Mouse (Mus musculus) kidney, embryonic 15.5 days (tissue): ENCODE data around the gene Ifna5. TPM values are rescaled to one million over a fixed set of nuclear protein-coding genes. Genes with fewer than 3 reads are reported as not detected.
"Not testable (repeated sequence)": the region's sequence is repeated elsewhere in the genome, so short reads cannot be mapped to it uniquely, and the experiment has no call there.

Source experiments
- ATAC-seq: fragments of 200-750 bp; cut with Nextera tagmentation; replicated peaks from 2 replicates; pipeline ENCODE4 v1.8.0; 2017; ENCODE audit warnings: moderate TSS enrichment; ENCODE audit not compliant: low FRiP score
- H3K27ac ChIP-seq: fragments of 300-500 bp; sonication (generic); 2 replicates; pipeline ENCODE4 v1.5.1; 2015; ENCODE audit warnings: mild to moderate bottlenecking, inconsistent platforms
- H3K27me3 ChIP-seq: fragments of 300-500 bp; sonication (generic); 2 replicates; pipeline ENCODE4 v1.6.1; 2015; ENCODE audit warnings: inconsistent platforms
- H3K36me3 ChIP-seq: fragments of 300-500 bp; sonication (generic); 2 replicates; pipeline ENCODE4 v1.6.1; 2015; ENCODE audit warnings: inconsistent platforms
- H3K4me1 ChIP-seq: fragments of 300-500 bp; sonication (generic); 2 replicates; pipeline ENCODE4 v1.6.1; 2015; ENCODE audit warnings: inconsistent platforms
- H3K4me2 ChIP-seq: fragments of 300-500 bp; sonication (generic); 2 replicates; pipeline ENCODE4 v1.6.1; 2015; ENCODE audit warnings: moderate library complexity, mild to moderate bottlenecking, inconsistent platforms
- H3K4me3 ChIP-seq: fragments of 300-500 bp; sonication (generic); replicated peaks from 2 replicates; pipeline ENCODE4 v1.5.1; 2015; ENCODE audit warnings: mild to moderate bottlenecking, inconsistent platforms
- H3K9ac ChIP-seq: fragments of 300-500 bp; sonication (generic); 2 replicates; pipeline ENCODE4 v1.6.1; 2015; ENCODE audit warnings: mild to moderate bottlenecking, inconsistent platforms
- H3K9me3 ChIP-seq: fragments of 300-500 bp; sonication (generic); replicated peaks from 2 replicates; pipeline ENCODE4 v1.6.1; 2016; ENCODE audit warnings: inconsistent platforms
- WGBS: fragments of 180-500 bp; shearing (Covaris S2); methylation state at CpG from one replicate; pipeline ENCODE4 v1.1.7; 2015; ENCODE audit warnings: mixed read lengths; 5-methylcytosine and 5-hydroxymethylcytosine counted together
- polyA plus RNA-seq: library from polyadenylated mRNA; unstranded; fragments of >200 nt; fragmentation: Nextera tagmentation; extraction: Ambion mirVana; gene quantifications from 2 replicates; pipeline ENCODE4 v1.2.1, GENCODE M21; 2015

The Ifna5 gene
- polyA plus RNA-seq, 1 experiment from 2014 or later = not detected

DNA sequence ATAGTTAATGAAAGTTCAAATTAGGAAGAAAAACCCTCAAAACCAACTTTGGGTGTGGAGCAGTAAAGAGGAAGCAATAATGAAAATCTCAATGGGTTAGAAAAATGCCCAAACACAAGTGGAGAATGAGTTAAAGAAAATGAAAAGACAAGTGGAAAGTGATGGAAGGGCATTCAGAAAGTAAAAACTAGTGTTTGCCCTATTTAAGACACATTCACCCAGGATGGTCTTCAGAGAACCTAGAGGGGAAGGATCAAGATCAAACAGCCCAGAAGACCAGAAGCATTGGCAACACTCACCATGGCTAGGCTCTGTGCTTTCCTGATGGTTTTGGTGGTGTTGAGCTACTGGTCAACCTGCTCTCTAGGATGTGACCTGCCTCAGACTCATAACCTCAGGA, 8.2 kb upstream of the Ifna5 start, which contains the start of gene Ifna6:
Ifna6 (plus strand) TSS at position 301 of the 400 bp plus-strand sequence.
- not testable (repeated sequence) for H3K27ac ChIP-seq, H3K36me3 ChIP-seq, H3K4me1 ChIP-seq, H3K9me3 ChIP-seq, H3K4me2 ChIP-seq, H3K27me3 ChIP-seq, ATAC-seq, H3K9ac ChIP-seq, H3K4me3 ChIP-seq

DNA sequence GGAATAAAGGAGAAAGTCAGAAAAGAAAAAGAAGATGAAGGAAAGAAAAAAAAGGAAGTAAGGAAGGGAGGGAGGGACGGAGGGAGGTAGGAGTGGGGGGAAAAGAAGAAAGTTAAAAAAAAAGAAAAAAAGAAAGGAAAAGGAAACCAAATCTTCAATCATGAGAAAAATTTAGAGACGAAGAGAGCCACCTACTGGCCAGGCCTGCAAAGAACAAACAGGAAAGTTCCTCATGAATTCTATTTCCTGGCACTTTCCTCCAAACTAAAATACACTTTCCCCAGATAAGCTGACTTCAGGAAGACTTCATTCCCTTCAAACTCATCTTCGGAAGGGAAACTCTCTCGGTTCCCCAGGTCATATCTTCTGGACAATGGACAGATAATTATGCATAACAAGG, 4.8 kb upstream of the Ifna5 start:
- Histone ChIP-seq H3K36me3 (no peaks in the 10 kb centered on the region), H3K27me3 (no peaks in the 10 kb centered on the region; the same call in 1 of the 2 replicates), H3K27ac (no peak overlapping the region), H3K4me3 (no peak overlapping the region), H3K9ac (no peak overlapping the region), H3K4me1 (no peaks in the 10 kb centered on the region), H3K4me2 (no peak overlapping the region), H3K9me3 (no peaks in the 10 kb centered on the region)
- 33% methylated on average over 4 of the region's 4 CpGs for WGBS
- no peak for ATAC-seq

DNA sequence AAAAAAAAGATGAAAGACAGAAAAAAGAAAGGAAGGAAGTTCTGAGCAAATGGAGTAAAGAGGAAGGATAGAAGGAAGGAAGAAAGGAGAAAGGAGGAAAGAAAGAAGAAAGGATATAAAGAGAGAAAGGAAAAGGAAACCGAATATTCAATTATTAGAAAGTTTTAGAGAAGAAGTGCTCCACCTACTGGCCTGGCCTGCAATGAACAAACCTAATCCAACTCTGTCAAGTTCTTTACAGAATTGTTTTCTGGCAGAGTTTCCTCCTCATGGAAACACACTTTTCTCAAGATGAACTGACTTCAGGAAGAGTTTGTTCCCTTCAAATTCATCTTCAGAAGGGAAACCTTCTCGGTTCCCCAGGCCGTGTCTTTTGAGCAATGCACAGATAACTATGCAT, 3.5 kb downstream of the Ifna5 start:
- Histone ChIP-seq H3K4me1 (no peaks in the 10 kb centered on the region), H3K27ac (no peak overlapping the region), H3K4me3 (no peak overlapping the region), H3K4me2 (no peak overlapping the region), H3K9ac (no peak overlapping the region), H3K9me3 (no peaks in the 10 kb centered on the region), H3K27me3 (no peaks in the 10 kb centered on the region), H3K36me3 (no peaks in the 10 kb centered on the region)
- ATAC-seq = no peak
- 38% methylated on average over 3 of the region's 3 CpGs for WGBS

DNA sequence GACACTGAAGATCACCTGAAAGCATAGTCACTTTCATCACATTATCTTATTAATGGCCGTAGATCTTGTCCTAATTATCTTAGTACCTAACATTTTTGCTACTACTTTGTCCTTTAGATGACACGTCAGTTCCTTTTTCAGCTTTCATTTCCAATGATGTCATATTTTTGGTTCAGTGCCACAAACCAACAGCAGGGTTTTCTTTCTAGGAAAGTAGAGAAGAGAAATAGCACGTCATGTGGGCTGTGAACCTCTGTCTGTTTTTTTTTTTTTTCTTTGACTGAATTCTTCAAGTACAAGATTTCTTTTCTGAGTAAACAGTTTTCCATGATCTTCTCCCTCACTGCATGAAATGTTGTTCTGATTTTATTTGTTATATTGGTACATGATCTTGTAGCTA, 4.7 kb downstream of the Ifna5 start:
- Histone ChIP-seq H3K4me3 (no peak overlapping the region), H3K27me3 (no peaks in the 10 kb centered on the region), H3K9ac (no peak overlapping the region), H3K4me2 (no peak overlapping the region), H3K9me3 (no peaks in the 10 kb centered on the region), H3K4me1 (no peaks in the 10 kb centered on the region), H3K27ac (no peak overlapping the region), H3K36me3 (no peaks in the 10 kb centered on the region)
- WGBS = 79% methylated on average over 3 of the region's 3 CpGs
- no peak for ATAC-seq

GRCm38 (mm10) chr4:88841438-88841911, 6.2 kb downstream of the Ifna5 start, which contains the start of gene Ifna4:
Gene Ifna4, plus strand, starts transcription at chr4:88841861.
- no peaks in the 10 kb centered on the region for H3K9me3 ChIP-seq
- no peak within 1 kb of the TSS for H3K27ac ChIP-seq
- no peaks in the 10 kb centered on the region for H3K4me1 ChIP-seq
- H3K4me3 ChIP-seq = no peak within 1 kb of the TSS
- no peak for ATAC-seq
- WGBS = 62% methylated on average over 2 of the region's 2 CpGs
- no peaks in the 10 kb centered on the region for H3K36me3 ChIP-seq
- H3K4me2 ChIP-seq = no peak within 1 kb of the TSS
- no peaks in the 10 kb centered on the region for H3K27me3 ChIP-seq
- H3K9ac ChIP-seq = no peak within 1 kb of the TSS

GRCm38 (mm10) chr4:88845334-88845733, 10.0 kb downstream of the Ifna5 start:
- H3K9ac ChIP-seq = no peak overlapping the region
- no peak overlapping the region for H3K4me2 ChIP-seq
- no peaks in the 10 kb centered on the region for H3K27me3 ChIP-seq
- no peak overlapping the region for H3K27ac ChIP-seq
- no peaks in the 10 kb centered on the region for H3K4me1 ChIP-seq
- no peak overlapping the region for H3K4me3 ChIP-seq
- H3K36me3 ChIP-seq = no peaks in the 10 kb centered on the region
- WGBS = 50% methylated on average over 2 of the region's 2 CpGs
- no peaks in the 10 kb centered on the region for H3K9me3 ChIP-seq
- no peak for ATAC-seq

GRCm38 (mm10) chr4:88849698-88850097, 14.4 kb downstream of the Ifna5 start, which contains the start of gene Ifna1:
Gene Ifna1, plus strand, starts transcription at chr4:88850087.
- Histone ChIP-seq H3K4me1 (no peaks in the 10 kb centered on the region), H3K9ac (no peak within 1 kb of the TSS), H3K27ac (no peak within 1 kb of the TSS), H3K36me3 (no peaks in the 10 kb centered on the region), H3K4me3 (no peak within 1 kb of the TSS), H3K9me3 (no peaks in the 10 kb centered on the region), H3K4me2 (no peak within 1 kb of the TSS), H3K27me3 (no peaks in the 10 kb centered on the region)
- no peak for ATAC-seq
- 97% methylated on average over 1 of the region's 1 CpGs for WGBS

- Histone ChIP-seq H3K4me1 (no peaks in the 10 kb centered on the region), H3K27me3 (no peaks in the 10 kb centered on the region)
- WGBS = 68% methylated on average over 4 of the region's 4 CpGs
These were observed 15.9 kb downstream of the Ifna5 start for GRCm38 (mm10) chr4:88851026-88851763.

GRCm38 (mm10) chr4:88859214-88859613, 23.9 kb downstream of the Ifna5 start:
- H3K4me3 ChIP-seq = no peak overlapping the region
- ATAC-seq = no peak
- H3K36me3 ChIP-seq = no peaks in the 10 kb centered on the region
- peaks cover 10% of the 10 kb centered on the region; the same call in 1 of the 2 replicates for H3K27me3 ChIP-seq
- peaks cover 6% of the 10 kb centered on the region for H3K4me1 ChIP-seq
- H3K9me3 ChIP-seq = no peaks in the 10 kb centered on the region
- H3K27ac ChIP-seq = no peak overlapping the region
- no peak overlapping the region for H3K9ac ChIP-seq
- H3K4me2 ChIP-seq = no peak overlapping the region

More at GRCm38 (mm10) chr4:88851026-88851763, 15.9 kb downstream of the Ifna5 start:
- Histone ChIP-seq H3K4me3 (no peak overlapping the region), H3K4me2 (no peak overlapping the region), H3K27ac (no peak overlapping the region), H3K9me3 (no peaks in the 10 kb centered on the region), H3K36me3 (no peaks in the 10 kb centered on the region), H3K9ac (no peak overlapping the region)
- ATAC-seq = no peak

- Histone ChIP-seq H3K4me2 (0 out of 2 replicates have a peak overlapping the region, but pooled peaks have one; percentile 19), H3K4me1 (peaks cover 13% of the 10 kb centered on the region), H3K27ac (peak overlapping the region; percentile 18; the same call in 1 of the 2 replicates), H3K27me3 (peaks cover 24% of the 10 kb centered on the region), H3K36me3 (no peaks in the 10 kb centered on the region), H3K9me3 (no peaks in the 10 kb centered on the region), H3K9ac (no peak overlapping the region), H3K4me3 (no peak overlapping the region)
- WGBS = 9% methylated on average over 7 of the region's 7 CpGs
- no peak for ATAC-seq
These were observed 28.0 kb downstream of the Ifna5 start for GRCm38 (mm10) chr4:88863309-88863708.

- Histone ChIP-seq H3K4me3 (no peak overlapping the region), H3K27ac (no peak overlapping the region), H3K9ac (no peak overlapping the region), H3K4me1 (peaks cover 13% of the 10 kb centered on the region), H3K4me2 (no peak overlapping the region), H3K36me3 (no peaks in the 10 kb centered on the region), H3K27me3 (peaks cover 32% of the 10 kb centered on the region), H3K9me3 (no peaks in the 10 kb centered on the region)
- no peak for ATAC-seq
- 68% methylated on average over 9 of the region's 9 CpGs for WGBS
These were observed 29.3 kb downstream of the Ifna5 start for GRCm38 (mm10) chr4:88864599-88864998.

DNA sequence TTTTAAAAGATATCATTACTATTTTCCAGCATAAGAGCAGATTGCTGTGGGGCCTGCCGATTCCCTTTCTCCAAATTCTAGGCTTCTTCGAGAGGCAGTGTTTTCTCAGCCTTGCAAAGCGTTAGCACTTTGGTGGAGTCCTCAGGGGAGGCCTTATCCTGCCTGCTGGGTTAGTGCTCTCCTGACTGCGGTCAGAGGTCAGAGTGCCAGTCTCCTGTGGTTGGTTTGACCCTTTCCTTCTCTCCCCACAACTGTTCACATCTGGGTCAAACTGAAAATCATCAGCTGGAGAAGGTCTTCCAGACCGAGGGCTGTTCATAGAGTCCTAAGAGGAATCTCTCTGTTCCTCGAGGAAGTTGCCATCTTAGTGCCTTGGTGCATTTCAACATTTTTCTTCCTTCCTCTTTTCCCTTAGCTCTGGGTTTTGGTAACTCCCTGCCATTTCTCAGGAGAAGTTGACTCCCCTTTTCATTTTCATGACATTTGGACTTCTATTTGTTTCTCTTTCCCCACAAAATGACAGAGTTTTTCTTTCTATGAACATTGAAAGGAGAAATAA, 29.8 kb downstream of the Ifna5 start:
- 49% methylated on average over 6 of the region's 6 CpGs for WGBS
- Histone ChIP-seq H3K27me3 (peaks cover 35% of the 10 kb centered on the region), H3K4me3 (no peak overlapping the region), H3K36me3 (no peaks in the 10 kb centered on the region), H3K9me3 (no peaks in the 10 kb centered on the region), H3K4me1 (peaks cover 13% of the 10 kb centered on the region), H3K4me2 (no peak overlapping the region), H3K9ac (no peak overlapping the region), H3K27ac (no peak overlapping the region)
- ATAC-seq = no peak
